Mouse (Mus musculus) C2C12 (cell line): ENCODE measurements around the gene Gpr27.

Experiments used
- CTCF ChIP-seq: IDR thresholded peaks from one replicate; pipeline ENCODE4 v1.5.1; 2011; ENCODE audit not compliant: control insufficient read depth, insufficient read depth, insufficient read length
- MAX ChIP-seq: IDR thresholded peaks from one replicate; pipeline ENCODE4 v1.6.1; 2011; ENCODE audit warnings: mild to moderate bottlenecking, control low read depth
- USF1 ChIP-seq: IDR thresholded peaks from one replicate; pipeline ENCODE4 v1.6.1; 2011; ENCODE audit warnings: low read depth, mild to moderate bottlenecking, control low read depth, moderate library complexity

- TF ChIP-seq CTCF: no peak
- TF ChIP-seq MAX: no peak
- no peak for TF ChIP-seq USF1
These were observed 46.1 kb upstream of the Gpr27 start for GRCm38 (mm10) chr6:99646344-99646743.
